Mouse (Mus musculus) megakaryocyte, embryonic 14.5 days (primary cell): Measurements from ENCODE around the gene Gm10945. TPM values are rescaled to one million over a fixed set of nuclear protein-coding genes. Genes with fewer than 3 reads are reported as not detected.

Experiments
- H3K27me3 ChIP-seq: replicated peaks from 2 replicates; pipeline ENCODE3; 2012; ENCODE audit warnings: inconsistent platforms
- H3K36me3 ChIP-seq: replicated peaks from 2 replicates; pipeline ENCODE3; 2012; ENCODE audit warnings: low read length, inconsistent platforms, mixed read lengths
- H3K4me1 ChIP-seq: 2 replicates; pipeline ENCODE4 v1.6.1; 2012; ENCODE audit warnings: inconsistent platforms
- H3K4me3 ChIP-seq: replicated peaks from 2 replicates; pipeline ENCODE3; 2012; ENCODE audit warnings: moderate library complexity, mild to moderate bottlenecking, inconsistent platforms
- H3K9me3 ChIP-seq: 2 replicates; pipeline ENCODE4 v1.6.1; 2012; ENCODE audit warnings: inconsistent platforms
- FLI1 ChIP-seq: IDR thresholded peaks from 2 replicates; pipeline ENCODE4 v1.6.1; 2012; ENCODE audit warnings: low read length, inconsistent platforms, mixed read lengths
- GATA1 ChIP-seq: IDR thresholded peaks from 3 replicates; pipeline ENCODE4 v1.6.1; 2012; ENCODE audit warnings: mixed read lengths, low read length, inconsistent platforms, borderline replicate concordance
- polyA plus RNA-seq: library from polyadenylated mRNA; stranded (reverse); fragments of >175 nt; gene quantifications from 2 replicates; pipeline ENCODE4 v1.2.3, GENCODE M21; 2012; ENCODE audit warnings: low replicate concordance; ENCODE audit not compliant: insufficient read depth

The Gm10945 gene
- polyA plus RNA-seq, 1 experiment = not detected

- no peaks in the 10 kb centered on the region for H3K4me1 ChIP-seq
- TF ChIP-seq FLI1 (no peak), GATA1 (no peak)
- no peaks in the 10 kb centered on the region for H3K27me3 ChIP-seq
- no peak overlapping the region for H3K4me3 ChIP-seq
- H3K36me3 ChIP-seq = no peaks in the 10 kb centered on the region
- H3K9me3 ChIP-seq = no peaks in the 10 kb centered on the region
Measured at GRCm38 (mm10) chr10:6694218-6694850, 67.2 kb downstream of the Gm10945 start.

Other genes starting within 250 kb of the Gm10945 start
- gene Oprm1, start 3.3 kb downstream of the Gm10945 start, polyA plus RNA-seq = not detected in 2 replicates